Mouse (Mus musculus) ES-Bruce4 (cell line): Measurements from ENCODE around the gene Neo1.

ENCODE experiments used
- CTCF ChIP-seq: IDR thresholded peaks from one replicate; pipeline ENCODE4 v1.8.1; 2011; ENCODE audit warnings: low read depth, low read length
- EP300 ChIP-seq: IDR thresholded peaks from 2 replicates; pipeline ENCODE4 v1.6.1; 2011; ENCODE audit warnings: low read depth, low read length; ENCODE audit not compliant: insufficient read depth
- POLR2A ChIP-seq: IDR thresholded peaks from one replicate; pipeline ENCODE4 v1.8.1; 2011; ENCODE audit warnings: low read length; ENCODE audit not compliant: insufficient read depth

DNA sequence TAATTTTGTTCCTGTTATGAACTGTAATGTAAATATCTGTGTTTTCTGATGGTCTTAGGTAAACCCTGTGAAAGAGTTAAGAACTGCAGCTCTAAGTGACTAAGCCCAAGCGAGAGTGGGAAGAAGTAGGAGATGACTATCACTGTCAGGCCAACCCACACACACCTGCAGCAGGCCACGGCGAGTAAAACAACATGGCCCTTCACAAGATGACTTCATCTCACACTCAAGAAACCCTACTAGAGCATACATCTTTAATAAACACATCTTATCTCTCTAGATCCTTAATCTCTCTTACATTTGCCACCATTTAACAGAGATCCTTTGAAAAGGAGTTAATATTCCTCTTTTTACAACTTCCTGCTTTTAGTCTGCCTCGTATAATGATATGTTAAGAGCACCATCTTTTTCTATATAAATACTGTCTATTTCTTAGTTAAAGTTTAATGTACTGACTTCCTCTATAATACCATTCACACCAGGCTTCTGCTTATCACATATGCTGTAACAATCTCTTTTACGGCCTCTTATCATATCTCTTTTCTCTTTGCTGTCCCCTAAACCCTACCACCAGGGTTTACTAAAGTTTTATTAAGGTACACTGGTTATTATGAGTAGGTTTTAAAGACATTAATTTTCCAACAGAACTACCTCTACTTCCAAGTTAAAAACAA lies 46.8 kb downstream of the Neo1 start:
- TF ChIP-seq POLR2A (no peak), CTCF (no peak), EP300 (no peak)
